Mouse (Mus musculus) bone marrow, adult 2 months (tissue): ENCODE data around the gene Gm28729.

Experiments used
- CTCF ChIP-seq: fragments of 200-500 bp; IDR thresholded peaks from 2 replicates; pipeline ENCODE4 v1.5.1; 2011; ENCODE audit warnings: low read length, control low read depth; ENCODE audit not compliant: control insufficient read depth, insufficient read depth
- POLR2A ChIP-seq: fragments of 200-500 bp; IDR thresholded peaks from 2 replicates; pipeline ENCODE4 v1.6.1; 2011; ENCODE audit warnings: low read depth, mild to moderate bottlenecking, control low read depth, low read length, borderline replicate concordance; ENCODE audit not compliant: control insufficient read depth

DNA sequence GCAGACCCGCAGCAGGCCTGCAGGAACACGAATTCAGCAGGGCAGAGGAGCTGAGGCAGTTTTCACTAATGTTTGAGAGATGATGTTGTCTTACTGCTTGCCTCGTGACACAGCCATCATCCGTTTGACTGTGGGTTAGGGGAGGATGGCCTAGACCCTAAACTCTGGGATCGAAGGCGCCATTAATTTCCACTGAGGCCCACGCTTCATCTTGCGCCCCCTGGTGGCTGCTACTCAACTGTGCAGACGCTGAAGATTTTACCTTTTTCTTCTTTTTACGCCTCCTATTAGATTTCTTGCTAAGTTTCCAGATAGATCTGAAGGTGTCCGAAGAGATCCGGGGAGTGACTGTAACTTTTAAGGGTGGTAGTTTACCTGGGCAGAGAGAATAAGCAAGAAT lies 33.3 kb downstream of the Gm28729 start:
- TF ChIP-seq POLR2A (no peak), CTCF (peak; percentile 85)
